Mouse (Mus musculus): Measurements from ENCODE around the gene 4930480E11Rik. TPM values are rescaled to one million over a fixed set of nuclear protein-coding genes. Genes with fewer than 3 reads are reported as not detected.
"Not testable (repeated sequence)": the region's sequence is repeated elsewhere in the genome, so short reads cannot be mapped to it uniquely, and the experiment has no call there.

Gene 4930480E11Rik
- not detected in 2 replicates for polyA plus RNA-seq (2012; rRNA removed)

- no peak for DNase-seq (ENCODE audit: low read depth)
Measured at GRCm38 (mm10) chrX:78369343-78369742, at the start of gene 4930480E11Rik. Gene 4930480E11Rik, plus strand, starts transcription at chrX:78369643.

GRCm38 (mm10) chrX:78403346-78403745 is 33.9 kb downstream of the 4930480E11Rik start:
- DNase-seq (ENCODE audit: low read depth), result not testable (repeated sequence)

Other genes starting within 250 kb of the 4930480E11Rik start
- not detected in 2 replicates for gene Gm5938, start 244.2 kb upstream of the 4930480E11Rik start, polyA plus RNA-seq (2012; rRNA removed)
- not detected in 2 replicates for gene Obp1b, start 182.9 kb upstream of the 4930480E11Rik start, polyA plus RNA-seq (2012; rRNA removed)
- not detected in 2 replicates for gene Gm14743, start 123.7 kb upstream of the 4930480E11Rik start, polyA plus RNA-seq (2012; rRNA removed)
- 21.8 and 33.4 TPM in 2 replicates for gene Prrg1, start 214.3 kb downstream of the 4930480E11Rik start, polyA plus RNA-seq (2012; rRNA removed)

Data from gonadal fat pad, adult 2 months (tissue).